Mouse (Mus musculus) sigmoid colon, adult 10 weeks (tissue): ENCODE measurements around the gene Tmco4. TPM values are rescaled to one million over a fixed set of nuclear protein-coding genes. Genes with fewer than 3 reads are reported as not detected.

Experiments
- polyA plus RNA-seq: library from polyadenylated mRNA; stranded (reverse); fragments of 350-450 nt; fragmentation: Illumina TruSeq; extraction: RNeasy Lipid Tissue Mini Kit (QIAGEN cat#74804); gene quantifications from one replicate; pipeline ENCODE4 v1.2.3, GENCODE M21; 2014; ENCODE audit warnings: low read depth, low replicate concordance

The Tmco4 gene
- polyA plus RNA-seq = 8.0 TPM

GRCm38 (mm10) chr4:138972827-138973718, at the start of gene Tmco4:
TSS of gene Tmco4 (plus strand) at chr4:138972888.

GRCm38 (mm10) chr4:138966866-138967265, 5.8 kb upstream of the Tmco4 start, which contains the start of gene Rnf186:
TSS of gene Rnf186 (plus strand) at chr4:138967112.

GRCm38 (mm10) chr4:139075041-139075711, 102.5 kb downstream of the Tmco4 start, which contains the start of gene Htr6:
TSS of gene Htr6 (minus strand) at chr4:139075570.

GRCm38 (mm10) chr4:139092356-139093195, 119.9 kb downstream of the Tmco4 start, which contains the start of gene Nbl1:
TSS of gene Nbl1 (minus strand) at chr4:139092993.

Other genes starting within 250 kb of the Tmco4 start
- 0.47 TPM for gene Pla2g2c, start 248.1 kb upstream of the Tmco4 start, polyA plus RNA-seq
- 2.7 TPM for gene Ubxn10, start 235.7 kb upstream of the Tmco4 start, polyA plus RNA-seq
- 4.2 TPM for gene Pla2g2f, start 215.3 kb upstream of the Tmco4 start, polyA plus RNA-seq
- gene Pla2g2d, start 197.2 kb upstream of the Tmco4 start, polyA plus RNA-seq = 3.4 TPM
- gene Pla2g5, start 109.4 kb upstream of the Tmco4 start, polyA plus RNA-seq = 12.1 TPM
- not detected for gene Gm13030, start 98.9 kb upstream of the Tmco4 start, polyA plus RNA-seq
- gene Pla2g2e, start 94.9 kb upstream of the Tmco4 start, polyA plus RNA-seq = not detected
- gene Otud3, start 58.9 kb upstream of the Tmco4 start, polyA plus RNA-seq = 3.4 TPM
- 10.6 TPM for gene Rnf186, start 5.8 kb upstream of the Tmco4 start, polyA plus RNA-seq
- not detected for gene Htr6, start 102.7 kb downstream of the Tmco4 start, polyA plus RNA-seq
- 2.8 TPM for gene Nbl1, start 120.1 kb downstream of the Tmco4 start, polyA plus RNA-seq
- 206 TPM for gene Minos1, start 158.2 kb downstream of the Tmco4 start, polyA plus RNA-seq
- gene Capzb, start 220.0 kb downstream of the Tmco4 start, polyA plus RNA-seq = 64.9 TPM